Comparison of ENCODE assay signal across 19 mouse cellular contexts in genomic region chr15:100428296-100428905, GRCm38 (mm10). TPM values are rescaled to one million over a fixed set of nuclear protein-coding genes. Genes with fewer than 3 reads are reported as not detected.
DNase-seq lines count a peak whose midpoint lies in the region; ATAC-seq and TF ChIP-seq lines count a peak whose summit lies in the region.
"Had no signal": no experiment of that assay in that cellular context is flagged by ENCODE, and none has a peak within 500 bp of the region (broad histone marks: within the 10 kb centered on the region; RNA-seq: fewer than 3 reads in every experiment).

No protein-coding gene starts in this region.

- peak; percentile 15; the same call in 1 of the 2 replicates for ATAC-seq in intestine, embryonic 16.5 days
- no peak for ATAC-seq in intestine, embryonic 15.5 days
- peak; percentile 55 for ATAC-seq in lung, postnatal 0 days
- ATAC-seq: forebrain, embryonic 16.5 days; liver, embryonic 12.5 days had no signal

- no peak overlapping the region for H3K4me3 ChIP-seq in intestine, embryonic 16.5 days (ENCODE audit: low read length)
- H3K4me3 ChIP-seq in intestine, embryonic 15.5 days (replicated peaks), result no peak overlapping the region
- no peak overlapping the region for H3K4me3 ChIP-seq in lung, postnatal 0 days (ENCODE audit: low read depth, low read length)
- H3K4me3 ChIP-seq: liver, embryonic 12.5 days had no signal

- DNase-seq in adrenal gland, adult (ENCODE audit: inconsistent age in 2 of 2, low spot score in 1 of 2), result peak; percentile 76 to 86
- no peak for DNase-seq in adrenal gland, postnatal 4 days (ENCODE audit: low spot score in 2 of 2)
- DNase-seq in lung, postnatal 0 days (ENCODE audit: low spot score), result peak; percentile 68
- DNase-seq in lung, postnatal 25 days (ENCODE audit: low spot score), result no peak
- peak; percentile 26 to 50 for DNase-seq in lung, postnatal 4 days
- DNase-seq in thymus, adult 18-20 months, result no peak
- DNase-seq: cerebellum, adult 11-12 months; gastrocnemius, postnatal 10 days; right cerebral cortex, postnatal 4 days had no signal

- H3K9me3 ChIP-seq in intestine, embryonic 16.5 days (ENCODE audit: control insufficient read depth, low read length), result no peaks in the 10 kb centered on the region
- no peaks in the 10 kb centered on the region for H3K9me3 ChIP-seq in intestine, embryonic 15.5 days
- H3K9me3 ChIP-seq in lung, postnatal 0 days (ENCODE audit: low read length), result no peaks in the 10 kb centered on the region
- H3K9me3 ChIP-seq: liver, embryonic 12.5 days had no signal

- peaks cover 14% of the 10 kb centered on the region; the same call in 1 of the 2 replicates for H3K4me1 ChIP-seq in intestine, embryonic 16.5 days (ENCODE audit: control insufficient read depth, insufficient read depth, low read length)
- peaks cover 7% of the 10 kb centered on the region; the same call in 1 of the 2 replicates for H3K4me1 ChIP-seq in intestine, embryonic 15.5 days (replicated peaks)
- H3K4me1 ChIP-seq in lung, postnatal 0 days (ENCODE audit: insufficient read depth, low read depth, low read length), result peaks cover 1% of the 10 kb centered on the region; the same call in 1 of the 2 replicates

- no peak for TF ChIP-seq EP300 in lung, postnatal 0 days (IDR thresholded peaks at IDR 0.05)

- no peaks in the 10 kb centered on the region for H3K27me3 ChIP-seq in intestine, embryonic 16.5 days (replicated peaks; ENCODE audit: control insufficient read depth, insufficient read depth, low read length)
- no peaks in the 10 kb centered on the region for H3K27me3 ChIP-seq in intestine, embryonic 15.5 days (replicated peaks)
- no peaks in the 10 kb centered on the region for H3K27me3 ChIP-seq in lung, postnatal 0 days (replicated peaks; ENCODE audit: insufficient read depth, low read length)

- no peak overlapping the region for H3K4me2 ChIP-seq in intestine, embryonic 16.5 days (ENCODE audit: low read depth, low read length)
- no peak overlapping the region for H3K4me2 ChIP-seq in intestine, embryonic 15.5 days (replicated peaks)
- H3K4me2 ChIP-seq in lung, postnatal 0 days (replicated peaks; ENCODE audit: low read depth, low read length), result no peak overlapping the region
- H3K4me2 ChIP-seq: liver, embryonic 12.5 days had no signal

- no peak overlapping the region for H3K27ac ChIP-seq in intestine, embryonic 16.5 days (ENCODE audit: low read length)
- H3K27ac ChIP-seq in intestine, embryonic 15.5 days, result no peak overlapping the region
- no peak overlapping the region for H3K27ac ChIP-seq in lung, postnatal 0 days (ENCODE audit: low read length)
- H3K27ac ChIP-seq: liver, embryonic 12.5 days had no signal

- WGBS in intestine, embryonic 16.5 days, result 70% methylated on average over 13 of the region's 13 CpGs
- WGBS in intestine, embryonic 15.5 days, result 64% methylated on average over 13 of the region's 13 CpGs
- WGBS in lung, postnatal 0 days, result 65% methylated on average over 13 of the region's 13 CpGs

- no peak overlapping the region for H3K9ac ChIP-seq in intestine, embryonic 16.5 days (ENCODE audit: low read depth, low read length)
- H3K9ac ChIP-seq in intestine, embryonic 15.5 days, result no peak overlapping the region
- H3K9ac ChIP-seq in lung, postnatal 0 days (replicated peaks; ENCODE audit: low read depth), result no peak overlapping the region
- H3K9ac ChIP-seq: liver, embryonic 12.5 days had no signal

- H3K36me3 ChIP-seq in intestine, embryonic 16.5 days (ENCODE audit: control insufficient read depth, insufficient read depth, low read length), result no peaks in the 10 kb centered on the region
- H3K36me3 ChIP-seq in intestine, embryonic 15.5 days, result no peaks in the 10 kb centered on the region
- H3K36me3 ChIP-seq in lung, postnatal 0 days (ENCODE audit: insufficient read depth, low read length), result no peaks in the 10 kb centered on the region
- H3K36me3 ChIP-seq: liver, embryonic 12.5 days had no signal

- no peak for TF ChIP-seq CTCF in lung, postnatal 0 days (IDR thresholded peaks at IDR 0.05)

RNA-seq across cellular contexts. Expression of gene Slc11a2, which starts 3.5 kb away (rescaled TPM):
- total RNA-seq in adrenal gland, postnatal 4 days (2021), result 10 to 100 TPM; 73.1 to 89.5 TPM
- polyA plus RNA-seq in intestine, embryonic 16.5 days (2015; fragmentation: Nextera tagmentation; extraction: Ambion mirVana), result 40.7 and 47.2 TPM in 2 replicates
- polyA plus RNA-seq in intestine, embryonic 15.5 days (2015; fragmentation: Nextera tagmentation; extraction: Ambion mirVana), result 29.8 and 29.9 TPM in 2 replicates
- polyA plus RNA-seq in lung, postnatal 0 days (2015; fragmentation: Nextera tagmentation; extraction: Ambion mirVana), result 16.1 and 19.2 TPM in 2 replicates

RNA-seq across cellular contexts. Expression of gene Gm5475, which starts 6.5 kb away (rescaled TPM):
- total RNA-seq in adrenal gland, postnatal 4 days (2021), result under 1 TPM; 0.23 to 0.59 TPM
- 0.11 and 0.18 TPM in 2 replicates for polyA plus RNA-seq in intestine, embryonic 16.5 days (2015; fragmentation: Nextera tagmentation; extraction: Ambion mirVana)
- 0.13 and 0.19 TPM in 2 replicates for polyA plus RNA-seq in intestine, embryonic 15.5 days (2015; fragmentation: Nextera tagmentation; extraction: Ambion mirVana)
- 0.11 and 0.12 TPM in 2 replicates for polyA plus RNA-seq in lung, postnatal 0 days (2015; fragmentation: Nextera tagmentation; extraction: Ambion mirVana)
- total RNA-seq: common myeloid progenitor, adult 5-6 weeks; hematopoietic stem cell, adult 5-6 weeks; megakaryocyte, adult 5-6 weeks; monocyte, adult 5-6 weeks; neutrophil, adult 5-6 weeks had no signal
- polyA plus RNA-seq: stomach, embryonic 14.5 days had no signal

RNA-seq across cellular contexts. Expression of gene Letmd1, which starts 40.4 kb away (rescaled TPM):
- total RNA-seq in adrenal gland, postnatal 4 days (2021), result 100 to 1,000 TPM in 1 of 2 experiments, 10 to 100 TPM in 1; 93.9 to 111 TPM
- polyA plus RNA-seq in intestine, embryonic 16.5 days (2015; fragmentation: Nextera tagmentation; extraction: Ambion mirVana), result 31.3 and 33.7 TPM in 2 replicates
- polyA plus RNA-seq in intestine, embryonic 15.5 days (2015; fragmentation: Nextera tagmentation; extraction: Ambion mirVana), result 31.2 and 32.9 TPM in 2 replicates
- polyA plus RNA-seq in lung, postnatal 0 days (2015; fragmentation: Nextera tagmentation; extraction: Ambion mirVana), result 13.0 and 13.2 TPM in 2 replicates

Comparison
In these comparisons a context has a peak if more than half of its experiments do, and no peak if none do; other contexts are left out.
1. DNase-seq: peak in adrenal gland, adult (2 of 2), lung, postnatal 0 days (single experiment) and lung, postnatal 4 days (2 of 2); none in adrenal gland, postnatal 4 days (0 of 2), lung, postnatal 25 days (single experiment) and thymus, adult 18-20 months (0 of 2).